Mouse (Mus musculus) bone marrow, adult 2 months (tissue): Measurements from ENCODE around the gene Tmem151a. TPM values are rescaled to one million over a fixed set of nuclear protein-coding genes. Genes with fewer than 3 reads are reported as not detected.

Experiments
- H3K27ac ChIP-seq: fragments of 200-500 bp; 2 replicates; pipeline ENCODE4 v1.5.1; 2012; ENCODE audit warnings: low read depth, mild to moderate bottlenecking, control low read depth, inconsistent platforms, low read length; ENCODE audit not compliant: control insufficient read depth, poor library complexity, insufficient read depth
- H3K4me1 ChIP-seq: fragments of 200-500 bp; 2 replicates; pipeline ENCODE4 v1.6.1; 2011; ENCODE audit warnings: low read length; ENCODE audit not compliant: control insufficient read depth, insufficient read depth
- H3K4me3 ChIP-seq: fragments of 200-500 bp; replicated peaks from 2 replicates; pipeline ENCODE3; 2011; ENCODE audit warnings: mild to moderate bottlenecking, low read depth, low read length, control low read depth; ENCODE audit not compliant: control insufficient read depth
- CTCF ChIP-seq: fragments of 200-500 bp; IDR thresholded peaks from 2 replicates; pipeline ENCODE4 v1.5.1; 2011; ENCODE audit warnings: low read length, control low read depth; ENCODE audit not compliant: control insufficient read depth, insufficient read depth
- POLR2A ChIP-seq: fragments of 200-500 bp; IDR thresholded peaks from 2 replicates; pipeline ENCODE4 v1.6.1; 2011; ENCODE audit warnings: low read depth, mild to moderate bottlenecking, control low read depth, low read length, borderline replicate concordance; ENCODE audit not compliant: control insufficient read depth
- WGBS: fragments of 180-500 bp; shearing (Covaris S2); methylation state at CpG from one replicate; pipeline ENCODE4 v1.1.7; 2018; 5-methylcytosine and 5-hydroxymethylcytosine counted together
- polyA plus RNA-seq: library from polyadenylated mRNA; stranded (reverse); fragments of >200 nt; gene quantifications from 2 replicates; pipeline ENCODE4 v1.2.4, GENCODE M21; 2011; ENCODE audit warnings: low replicate concordance; ENCODE audit not compliant: missing spikeins, insufficient read depth, insufficient read length

Tmem151a gene
- polyA plus RNA-seq, 1 experiment, result not detected

DNA sequence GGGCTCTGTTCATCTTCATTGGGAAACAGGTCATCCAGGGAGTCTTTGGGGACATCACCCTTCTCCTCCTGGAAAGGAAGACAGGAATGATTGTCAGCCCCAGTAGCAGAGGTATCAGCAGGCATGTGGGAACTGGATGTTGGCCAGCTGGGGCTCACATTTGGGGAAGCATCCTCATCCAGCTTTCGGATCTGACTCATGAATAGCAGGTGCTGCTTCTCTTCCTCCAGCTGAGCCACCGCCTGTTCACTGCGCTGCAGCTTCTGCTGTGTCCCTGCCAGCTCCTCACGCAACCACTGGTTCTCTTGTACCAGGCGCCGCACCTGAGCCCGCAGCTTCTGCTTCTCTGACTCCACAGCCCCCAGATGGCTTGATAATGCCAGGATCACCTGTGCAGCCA lies 28.5 kb upstream of the Tmem151a start:
- Histone ChIP-seq H3K27ac (no peak overlapping the region), H3K4me3 (no peak overlapping the region), H3K4me1 (no peaks in the 10 kb centered on the region; the same call in 1 of the 2 replicates)
- 92% methylated on average over 7 of the region's 7 CpGs for WGBS
- TF ChIP-seq CTCF (no peak), POLR2A (no peak)

DNA sequence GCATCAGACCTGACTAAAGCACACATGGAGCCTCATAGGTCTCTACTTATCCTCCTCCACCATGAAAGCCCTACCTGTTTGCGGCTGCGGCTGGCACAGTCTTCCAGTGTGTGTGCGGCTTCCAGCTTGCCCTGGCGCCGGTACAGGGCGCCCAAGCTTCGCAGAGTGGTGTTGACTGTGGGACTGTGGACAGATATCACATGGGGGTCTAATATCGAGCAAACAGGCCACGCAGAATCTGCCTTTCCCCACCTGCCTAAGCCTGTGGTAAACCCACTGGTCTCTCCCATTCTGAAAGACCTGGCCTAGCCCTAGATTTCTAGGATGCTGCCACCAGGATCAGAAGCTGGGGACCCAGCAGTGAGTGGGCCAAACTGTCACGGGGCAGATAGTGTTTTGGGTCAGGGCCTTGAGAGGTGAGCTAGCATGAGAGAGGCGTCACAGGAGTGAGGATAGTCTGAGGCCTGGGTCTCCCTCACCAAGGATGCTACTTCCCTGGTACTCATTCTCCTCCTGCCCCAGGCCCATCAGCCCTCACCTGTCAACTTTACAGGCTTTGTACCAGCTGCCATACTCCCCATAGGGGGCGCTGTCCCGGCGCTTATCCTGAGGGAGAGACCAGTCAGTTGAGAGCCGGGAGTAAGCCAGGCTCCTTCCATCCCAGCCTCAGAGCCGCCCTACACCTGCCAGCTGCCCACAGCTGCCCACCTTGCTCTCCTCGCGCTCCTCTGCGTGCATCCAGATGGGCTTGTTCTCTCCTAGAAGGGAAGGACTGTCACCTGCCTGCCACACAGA lies 24.5 kb upstream of the Tmem151a start:
- 82% methylated on average over 19 of the region's 19 CpGs for WGBS
- H3K4me1 ChIP-seq, result peaks cover 1% of the 10 kb centered on the region; the same call in 1 of the 2 replicates
- H3K4me3 ChIP-seq, result no peak overlapping the region
- no peak overlapping the region for H3K27ac ChIP-seq
- TF ChIP-seq CTCF (peak; percentile 41; the same call in 1 of the 2 replicates), POLR2A (no peak)

DNA sequence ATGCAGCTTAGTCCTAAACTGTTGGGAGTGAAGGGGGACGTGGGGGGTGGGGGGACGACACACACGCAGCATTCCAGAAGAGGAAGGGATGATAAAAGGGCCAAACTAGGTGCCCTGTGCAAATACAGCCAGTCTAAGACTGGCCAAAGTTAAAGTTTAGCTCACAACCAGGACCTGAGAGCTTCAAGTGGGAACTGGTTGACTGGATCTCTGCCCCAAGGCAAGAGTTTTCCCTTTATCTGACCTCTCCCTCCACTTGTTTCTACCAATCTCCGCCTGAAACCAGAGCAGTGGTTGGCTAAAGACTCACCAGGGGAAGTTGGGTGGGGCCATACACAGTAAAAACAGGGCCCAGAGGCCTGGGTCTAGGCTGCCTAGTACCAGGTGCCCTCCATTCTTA lies 23.4 kb upstream of the Tmem151a start:
- H3K27ac ChIP-seq, result no peak overlapping the region
- no peak for TF ChIP-seq POLR2A
- TF ChIP-seq CTCF, result no peak
- no peak overlapping the region for H3K4me3 ChIP-seq
- 77% methylated on average over 4 of the region's 4 CpGs for WGBS
- H3K4me1 ChIP-seq, result peaks cover 1% of the 10 kb centered on the region; the same call in 1 of the 2 replicates

DNA sequence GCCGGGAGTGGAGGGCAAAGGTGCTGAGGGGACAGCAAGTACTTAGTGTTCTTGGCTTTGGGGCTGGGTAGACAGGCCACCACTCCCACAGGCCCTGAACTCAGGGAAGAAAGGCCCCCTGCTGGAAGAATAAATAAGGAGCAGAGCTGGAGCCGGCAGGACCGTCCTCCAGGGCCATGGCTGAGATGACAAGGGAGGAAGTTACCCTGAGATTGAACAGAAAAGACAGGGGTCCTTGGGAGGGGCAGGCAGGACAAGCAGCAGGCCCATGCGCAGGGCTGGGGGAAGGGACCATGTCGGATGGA lies 22.9 kb upstream of the Tmem151a start:
- Histone ChIP-seq H3K4me3 (no peak overlapping the region), H3K27ac (no peak overlapping the region), H3K4me1 (peaks cover 1% of the 10 kb centered on the region; the same call in 1 of the 2 replicates)
- no peak for TF ChIP-seq POLR2A
- no peak for TF ChIP-seq CTCF
- 52% methylated on average over 5 of the region's 5 CpGs for WGBS

DNA sequence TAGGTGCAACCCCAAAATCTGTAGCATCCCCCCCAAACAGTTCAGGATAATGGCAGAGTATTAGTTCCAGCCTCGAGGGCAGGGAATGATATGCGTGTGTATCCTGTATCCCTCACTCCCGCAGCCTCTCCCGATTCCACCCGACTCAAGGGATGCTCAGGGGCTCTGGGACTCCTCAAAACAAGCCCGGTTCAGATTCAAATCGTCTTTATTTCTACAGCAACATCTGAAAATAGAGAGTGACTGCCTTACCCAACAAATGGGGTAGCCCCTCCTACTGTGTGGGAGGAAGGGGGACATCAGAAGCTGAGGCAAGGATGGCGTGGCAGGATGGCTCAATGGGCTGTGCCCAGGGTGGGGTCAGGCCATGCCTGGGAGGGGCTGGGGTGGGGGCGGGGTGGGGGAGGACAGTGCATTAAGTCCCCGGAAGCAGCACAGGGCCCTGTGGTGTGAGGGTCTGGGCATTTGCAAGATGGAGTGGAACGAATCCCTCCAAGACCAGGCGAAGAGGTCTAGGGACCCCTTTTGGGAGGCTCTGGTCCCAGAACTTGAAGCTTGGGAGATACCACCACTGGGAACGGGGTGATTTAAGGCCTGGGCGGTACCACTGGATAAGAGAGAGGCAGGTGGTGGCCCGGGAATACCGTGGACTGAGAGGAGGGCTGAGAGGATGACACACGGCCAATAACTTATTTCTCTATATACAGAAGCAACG lies 22.4 kb upstream of the Tmem151a start:
- H3K4me1 ChIP-seq, result peaks cover 1% of the 10 kb centered on the region; the same call in 1 of the 2 replicates
- TF ChIP-seq CTCF, result no peak
- no peak for TF ChIP-seq POLR2A
- 84% methylated on average over 18 of the region's 18 CpGs for WGBS
- H3K4me3 ChIP-seq, result no peak overlapping the region
- no peak overlapping the region for H3K27ac ChIP-seq

DNA sequence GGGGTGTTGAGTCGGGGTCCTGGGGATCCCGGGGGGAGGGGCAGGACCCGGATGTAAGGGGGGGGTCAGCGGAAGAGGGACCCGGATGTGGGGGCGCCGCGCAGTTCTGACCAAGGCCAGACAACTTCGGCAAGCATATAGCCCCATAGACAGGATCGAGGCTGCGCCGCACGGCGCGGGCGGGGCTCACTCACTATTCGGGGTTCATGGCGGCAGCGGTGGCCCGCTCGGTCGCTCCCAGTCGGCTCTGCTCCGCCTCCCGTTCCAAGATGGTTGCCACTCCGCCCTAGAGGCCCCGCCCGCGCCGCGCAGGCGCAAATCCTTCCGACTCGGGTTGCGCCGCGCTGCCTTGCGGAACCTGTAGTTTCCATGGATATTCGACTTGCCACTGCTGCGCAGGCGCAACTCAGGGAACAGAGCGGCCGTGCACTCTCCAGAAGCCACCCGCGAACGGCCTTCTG lies 21.4 kb upstream of the Tmem151a start, which contains the start of gene Rab1b:
Gene Rab1b (minus strand): TSS at position 342 of the 461 bp plus-strand sequence.
- peak within 1 kb of the TSS; percentile 87 for H3K27ac ChIP-seq
- TF ChIP-seq CTCF (no peak), POLR2A (peak; percentile 51; the same call in 1 of the 2 replicates)
- peaks cover 1% of the 10 kb centered on the region; the same call in 1 of the 2 replicates for H3K4me1 ChIP-seq
- peak within 1 kb of the TSS; percentile 82 for H3K4me3 ChIP-seq
- under 1% methylated on average over 46 of the region's 46 CpGs for WGBS

DNA sequence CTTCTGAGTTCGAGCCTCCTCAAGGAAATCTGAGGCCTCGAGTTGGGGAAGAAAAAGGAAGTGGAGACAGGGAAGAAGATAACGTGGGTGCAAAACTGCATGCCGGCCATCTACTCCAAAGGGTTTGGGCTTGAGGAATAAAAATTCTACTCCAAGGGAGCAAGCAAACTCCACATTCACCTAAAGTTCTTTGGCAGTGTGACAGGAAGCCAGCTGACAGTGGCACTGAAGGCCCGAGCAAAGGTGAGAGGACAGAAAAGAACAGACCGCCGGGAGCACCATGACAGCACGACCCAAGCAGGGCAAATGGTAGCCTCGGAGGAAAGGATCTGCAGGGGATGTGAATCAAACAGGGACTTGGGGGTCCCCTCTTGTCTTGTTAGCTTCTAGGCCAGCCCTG lies 20.7 kb upstream of the Tmem151a start:
- Histone ChIP-seq H3K4me3 (peak overlapping the region; percentile 82), H3K4me1 (peaks cover 1% of the 10 kb centered on the region; the same call in 1 of the 2 replicates), H3K27ac (peak overlapping the region; percentile 87)
- WGBS, result under 1% methylated on average over 9 of the region's 9 CpGs
- no peak for TF ChIP-seq POLR2A
- no peak for TF ChIP-seq CTCF
